Mouse (Mus musculus) adipocyte (in vitro differentiated cells): ENCODE results near the gene Gm11985.
"Not testable (repeated sequence)": the region's sequence is repeated elsewhere in the genome, so short reads cannot be mapped to it uniquely, and the experiment has no call there.

ENCODE experiments used
- DNase-seq: peaks from one replicate; pipeline ENCODE4 v3.0.0-alpha.2; 2016; ENCODE audit warnings: low spot score

The Gm11985 gene

GRCm38 (mm10) chr11:7188469-7188868, at the start of gene Gm11985:
Gene Gm11985 (minus strand): TSS chr11:7188569.
- no peak for DNase-seq

GRCm38 (mm10) chr11:7237712-7238111, 49.3 kb upstream of the Gm11985 start:
- DNase-seq, result no peak

DNA sequence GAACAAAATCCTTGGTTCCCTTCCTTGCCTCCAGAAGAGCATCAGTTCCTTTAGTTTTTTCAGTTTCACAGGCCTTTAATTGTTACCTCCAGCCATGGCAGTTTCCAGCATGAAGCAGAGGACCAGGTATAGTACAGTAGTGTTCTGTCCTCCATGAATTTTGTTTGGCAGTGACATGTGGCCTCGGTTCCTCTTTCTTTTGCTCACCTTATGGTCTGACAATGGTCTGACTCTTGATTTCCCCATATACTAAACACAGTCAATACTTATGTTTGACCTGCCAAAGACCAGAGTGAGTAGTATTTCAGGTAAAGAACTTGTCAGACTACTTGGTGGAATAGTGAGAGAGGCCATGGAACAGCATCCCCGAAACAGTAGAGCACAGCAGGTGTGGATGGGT, 48.4 kb upstream of the Gm11985 start:
- no peak for DNase-seq

- no peak for DNase-seq
Observed at GRCm38 (mm10) chr11:7234981-7235609, 46.7 kb upstream of the Gm11985 start.

GRCm38 (mm10) chr11:7234436-7234835, 46.1 kb upstream of the Gm11985 start:
- DNase-seq, result no peak

GRCm38 (mm10) chr11:7233333-7233732, 45.0 kb upstream of the Gm11985 start:
- DNase-seq, result no peak

DNA sequence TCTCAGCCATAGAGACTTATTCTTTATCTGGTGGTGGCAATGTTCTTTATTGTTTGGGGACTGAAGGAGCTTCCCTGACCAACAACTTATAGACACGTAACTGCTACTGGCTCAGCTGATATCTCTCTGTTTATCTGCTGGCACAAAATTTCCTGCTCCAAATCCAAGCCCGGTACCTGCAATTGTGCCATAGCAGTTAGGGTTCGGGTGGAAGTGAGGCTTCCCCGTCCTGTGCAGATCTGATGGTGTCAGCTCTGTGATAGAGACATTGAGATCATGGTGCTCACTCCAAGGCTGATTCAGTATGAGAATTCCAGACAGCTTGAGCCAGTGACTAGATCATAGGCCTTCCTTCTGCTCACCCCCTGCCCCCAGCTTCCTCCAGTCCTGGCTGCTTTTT, 43.6 kb upstream of the Gm11985 start:
- DNase-seq, result no peak

- DNase-seq, result peak; percentile 52
Observed at GRCm38 (mm10) chr11:7230000-7230399, 41.6 kb upstream of the Gm11985 start.

- no peak for DNase-seq
Observed at GRCm38 (mm10) chr11:7228107-7228506, 39.7 kb upstream of the Gm11985 start.

- DNase-seq, result no peak
Observed at GRCm38 (mm10) chr11:7226810-7227550, 38.6 kb upstream of the Gm11985 start.

DNA sequence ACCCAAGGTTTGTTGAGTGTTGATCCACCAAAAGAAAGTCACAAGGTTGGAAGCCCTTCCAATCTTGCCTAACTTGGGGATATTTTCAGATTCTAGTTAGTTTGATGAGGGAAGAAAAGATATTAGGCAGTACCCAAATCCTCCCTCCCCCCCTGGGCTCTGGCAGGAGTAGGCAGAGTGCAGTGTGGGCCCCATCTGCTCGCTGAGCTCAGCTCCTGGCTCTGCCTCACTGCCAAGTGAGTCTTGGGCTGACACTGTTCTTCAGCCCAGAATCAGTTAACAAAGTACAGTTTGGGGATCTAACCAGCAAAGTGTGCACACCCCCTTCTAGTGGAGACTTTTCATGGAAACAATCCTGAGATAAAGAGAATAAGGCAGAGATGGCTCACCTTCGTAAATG, 37.8 kb upstream of the Gm11985 start:
- DNase-seq, result peak; percentile 54

DNA sequence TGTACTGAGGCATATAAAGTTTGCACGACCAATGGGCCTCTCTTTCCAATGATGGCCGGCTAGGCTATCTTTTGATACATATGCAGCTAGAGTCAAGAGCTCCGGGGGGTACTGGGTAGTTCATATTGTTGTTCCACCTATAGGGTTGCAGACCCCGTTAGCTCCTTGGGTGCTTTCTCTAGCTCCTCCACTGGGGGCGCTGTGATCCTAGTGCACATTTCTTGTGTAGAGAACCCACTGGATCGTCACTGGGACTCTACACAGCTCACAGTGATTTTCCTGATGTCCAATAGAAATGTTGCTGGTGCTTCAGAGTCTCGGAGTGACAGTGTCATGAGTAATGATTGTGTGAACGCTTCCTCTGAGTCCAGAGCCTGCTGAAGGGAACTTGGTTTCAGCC, 33.5 kb upstream of the Gm11985 start:
- not testable (repeated sequence) for DNase-seq

DNA sequence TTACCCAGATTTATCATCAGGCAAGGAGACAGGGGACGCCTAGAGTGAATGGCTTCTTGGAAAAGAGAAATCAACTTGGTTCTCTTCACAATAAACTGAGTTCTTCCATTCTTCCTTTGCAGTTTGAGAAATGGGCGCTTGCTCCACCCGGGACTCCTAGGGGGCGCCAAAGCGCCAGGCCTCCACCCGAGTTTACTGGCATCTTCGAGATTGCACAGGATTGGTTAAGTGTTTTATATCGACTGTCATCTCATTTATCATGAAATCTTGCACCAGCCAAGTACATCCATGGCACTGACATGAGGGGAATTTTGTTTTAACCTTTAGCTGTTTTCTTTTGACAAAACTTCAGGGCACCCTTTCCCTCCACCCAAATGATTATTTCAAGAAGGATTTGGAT, 27.3 kb upstream of the Gm11985 start:
- peak; percentile 89 for DNase-seq

DNA sequence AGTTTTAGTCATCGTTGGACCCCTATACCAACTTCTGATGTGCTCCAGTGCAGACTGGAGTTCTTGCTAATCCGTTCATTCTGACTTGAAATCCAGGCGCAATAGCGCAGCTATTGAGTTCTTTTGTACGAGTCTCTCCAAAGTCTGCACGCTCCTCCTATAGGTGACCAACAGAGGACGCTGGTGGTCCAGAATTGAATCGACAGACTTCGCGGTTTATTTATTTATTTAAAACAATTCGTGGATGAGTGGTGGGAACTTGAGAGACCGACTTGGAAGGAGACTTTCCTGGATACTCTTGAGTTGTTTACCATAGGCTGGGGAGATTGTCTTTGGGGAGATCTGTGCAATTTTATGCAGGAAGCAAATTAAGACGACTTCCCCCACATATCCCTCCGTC, 26.4 kb upstream of the Gm11985 start:
- DNase-seq, result no peak

- DNase-seq, result no peak
Observed at GRCm38 (mm10) chr11:7214342-7214660, 25.9 kb upstream of the Gm11985 start.

DNA sequence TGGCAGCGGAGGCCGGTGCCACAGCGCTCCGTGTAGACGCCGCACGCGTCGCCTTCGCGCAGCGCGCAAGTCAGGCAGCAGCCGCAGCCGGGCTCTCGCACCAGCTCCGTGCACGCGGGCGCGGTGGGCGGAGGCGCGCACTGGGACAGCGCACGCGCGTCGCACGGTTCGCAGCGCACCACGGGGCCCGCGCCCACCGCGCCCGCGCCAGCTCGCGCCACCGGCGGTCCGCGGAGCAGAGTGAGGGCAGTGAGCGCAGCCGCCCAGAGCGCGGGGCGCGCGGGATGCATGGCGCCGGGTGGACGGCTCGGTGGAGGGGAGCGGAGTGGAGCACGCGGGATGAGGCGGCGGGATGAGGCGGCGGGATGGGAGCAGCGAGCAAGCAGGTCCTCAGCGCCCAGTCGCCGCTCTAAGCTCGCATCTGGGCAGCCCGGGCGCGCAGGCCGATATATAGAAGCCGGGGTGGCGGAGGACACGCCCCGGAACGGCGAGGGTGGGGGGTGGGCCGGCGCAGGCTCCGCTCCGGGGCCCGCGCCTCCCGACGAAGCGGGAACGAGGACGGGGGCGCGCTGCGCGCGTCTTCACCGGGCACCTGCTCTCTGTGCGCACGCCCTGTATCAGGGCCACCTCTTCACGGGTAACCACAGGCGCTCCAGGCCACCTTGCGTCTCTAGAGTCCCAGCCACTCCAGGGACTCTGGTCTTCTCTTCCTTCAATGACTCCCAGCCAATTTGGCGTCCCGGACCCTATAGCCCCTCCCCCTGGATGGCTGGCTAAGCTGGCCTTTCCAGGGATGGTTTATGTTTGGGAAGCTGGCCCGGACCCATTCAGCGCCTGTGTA, 25.4 kb upstream of the Gm11985 start, which contains the start of gene Igfbp3:
TSS of gene Igfbp3 (minus strand) at position 423 of the 841 bp plus-strand sequence.
- no peak for DNase-seq

GRCm38 (mm10) chr11:7213161-7213500, 24.8 kb upstream of the Gm11985 start:
- DNase-seq, result no peak

- peak; percentile 41 for DNase-seq
Observed at GRCm38 (mm10) chr11:7212126-7212798, 23.9 kb upstream of the Gm11985 start.

DNA sequence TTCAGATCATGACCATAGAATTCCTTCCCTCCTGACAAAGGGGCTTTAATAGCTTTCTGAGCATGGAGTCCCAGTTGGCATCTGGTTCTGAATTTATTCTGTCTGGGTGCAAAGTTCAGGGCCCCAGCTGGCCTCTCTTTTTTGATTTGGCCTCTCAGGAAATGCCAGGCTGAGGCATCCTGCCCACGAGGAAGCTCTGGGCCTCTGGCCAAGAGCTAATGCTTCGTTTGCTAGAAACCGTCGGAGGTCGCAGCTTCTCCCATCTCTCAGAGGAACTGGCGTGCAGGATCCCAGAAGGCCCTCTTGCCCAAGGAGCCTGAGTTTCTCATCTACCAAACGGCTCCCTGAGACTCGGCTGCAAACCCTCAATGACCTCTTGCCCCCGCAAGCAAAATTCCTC, 22.8 kb upstream of the Gm11985 start:
- peak; percentile 73 for DNase-seq

DNA sequence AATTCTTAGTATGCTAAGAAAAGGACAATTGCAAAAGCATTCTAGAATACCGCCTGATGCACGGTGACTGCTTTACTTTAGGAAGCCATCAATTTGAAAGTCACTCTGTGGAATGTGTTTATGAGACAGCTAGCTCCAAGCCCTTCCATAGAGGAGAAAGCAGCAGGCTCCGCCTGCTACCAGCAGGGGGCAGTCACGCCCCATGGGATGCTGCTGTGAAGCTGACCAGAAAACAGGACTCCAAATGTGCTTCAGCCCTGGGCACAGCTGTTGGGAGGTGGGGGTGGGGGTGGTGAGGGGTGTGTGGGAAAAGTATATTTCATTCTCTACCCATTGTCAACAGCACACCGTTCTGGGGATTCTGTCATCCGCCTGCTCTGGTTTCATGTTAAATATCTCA, 22.0 kb upstream of the Gm11985 start:
- DNase-seq, result peak; percentile 83

DNA sequence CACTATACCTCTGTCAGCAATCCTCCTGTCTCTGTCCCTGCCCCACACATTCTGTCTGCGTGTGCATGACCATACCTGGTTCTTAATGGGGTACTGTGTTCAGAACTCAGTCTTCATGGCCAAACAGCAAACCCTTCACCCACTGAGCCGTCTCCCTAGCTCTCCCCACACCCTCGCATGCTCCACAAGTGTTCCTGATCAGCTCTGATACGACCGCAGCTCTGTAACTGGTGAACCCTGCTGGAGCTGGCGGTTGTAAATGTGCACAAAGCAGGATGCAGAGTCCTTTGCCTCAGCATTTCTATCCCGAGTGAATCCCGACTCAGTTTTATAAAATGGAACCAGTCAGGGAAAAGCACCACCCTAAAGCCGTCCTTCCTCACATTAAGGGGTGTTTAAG, 15.5 kb upstream of the Gm11985 start:
- no peak for DNase-seq

- no peak for DNase-seq
Observed at GRCm38 (mm10) chr11:7202206-7202605, 13.8 kb upstream of the Gm11985 start.

- DNase-seq, result no peak
Observed at GRCm38 (mm10) chr11:7200393-7200783, 12.0 kb upstream of the Gm11985 start.
